Mouse (Mus musculus): ENCODE measurements at regions not wholly inside any gene's neighbourhood (a gene's known extent, or its start where the extent isn't known, plus 50 kb on each side); places are given as distances from the start of the nearest gene placed in this dataset.

- no peak for DNase-seq (ENCODE audit: low spot score in 2 of 2)
These were observed 158.1 kb upstream of the Gm5148 start for GRCm38 (mm10) chr3:37882417-37882816.

GRCm38 (mm10) chr3:37881016-37881415, 156.7 kb upstream of the Gm5148 start:
- DNase-seq (ENCODE audit: low spot score in 2 of 2): no peak

GRCm38 (mm10) chr3:37879056-37879455, 154.8 kb upstream of the Gm5148 start:
- DNase-seq (ENCODE audit: low spot score in 2 of 2): no peak

- no peak for DNase-seq (ENCODE audit: low spot score in 2 of 2)
These were observed 151.9 kb upstream of the Gm5148 start for GRCm38 (mm10) chr3:37876016-37876765.

GRCm38 (mm10) chr3:37875331-37876015, 151.2 kb upstream of the Gm5148 start:
- no peak for DNase-seq (ENCODE audit: low spot score in 2 of 2)

- DNase-seq (ENCODE audit: low spot score in 2 of 2): no peak
These were observed 150.6 kb upstream of the Gm5148 start for GRCm38 (mm10) chr3:37874864-37875263.

GRCm38 (mm10) chr3:37874346-37874745, 150.1 kb upstream of the Gm5148 start:
- no peak for DNase-seq (ENCODE audit: low spot score in 2 of 2)

GRCm38 (mm10) chr3:37872329-37872728, 148.0 kb upstream of the Gm5148 start:
- no peak for DNase-seq (ENCODE audit: low spot score in 2 of 2)

- no peak for DNase-seq (ENCODE audit: low spot score in 2 of 2)
These were observed 146.8 kb upstream of the Gm5148 start for GRCm38 (mm10) chr3:37871076-37871475.

- no peak for DNase-seq (ENCODE audit: low spot score in 2 of 2)
These were observed 144.2 kb upstream of the Gm5148 start for GRCm38 (mm10) chr3:37868454-37868853.

- no peak for DNase-seq (ENCODE audit: low spot score in 2 of 2)
These were observed 138.5 kb upstream of the Gm5148 start for GRCm38 (mm10) chr3:37862756-37863155.

GRCm38 (mm10) chr3:37860715-37861461, 136.6 kb upstream of the Gm5148 start:
- no peak for DNase-seq (ENCODE audit: low spot score in 2 of 2)

GRCm38 (mm10) chr3:37860034-37860714, 135.9 kb upstream of the Gm5148 start:
- DNase-seq (ENCODE audit: low spot score in 2 of 2): no peak

GRCm38 (mm10) chr3:37858624-37859302, 134.5 kb upstream of the Gm5148 start:
- no peak for DNase-seq (ENCODE audit: low spot score in 2 of 2)

- DNase-seq (ENCODE audit: low spot score in 2 of 2): no peak
These were observed 122.1 kb upstream of the Gm5148 start for GRCm38 (mm10) chr3:37846191-37847003.

- DNase-seq (ENCODE audit: low spot score in 2 of 2): no peak
These were observed 121.2 kb upstream of the Gm5148 start for GRCm38 (mm10) chr3:37845313-37846023.

- DNase-seq (ENCODE audit: low spot score in 2 of 2): no peak
These were observed 120.5 kb upstream of the Gm5148 start for GRCm38 (mm10) chr3:37844731-37845312.

GRCm38 (mm10) chr3:37842289-37842688, 118.0 kb upstream of the Gm5148 start:
- no peak for DNase-seq (ENCODE audit: low spot score in 2 of 2)

GRCm38 (mm10) chr3:37838896-37839295, 114.6 kb upstream of the Gm5148 start:
- DNase-seq (ENCODE audit: low spot score in 2 of 2): no peak

Data from spleen, postnatal 36 days (tissue).